Mouse (Mus musculus) adipocyte (in vitro differentiated cells): ENCODE data around the gene Sidt1.
"Not testable (repeated sequence)": the region's sequence is repeated elsewhere in the genome, so short reads cannot be mapped to it uniquely, and the experiment has no call there.

Experiments used
- DNase-seq: peaks from one replicate; pipeline ENCODE4 v3.0.0-alpha.2; 2016; ENCODE audit warnings: low spot score

Gene Sidt1

DNA sequence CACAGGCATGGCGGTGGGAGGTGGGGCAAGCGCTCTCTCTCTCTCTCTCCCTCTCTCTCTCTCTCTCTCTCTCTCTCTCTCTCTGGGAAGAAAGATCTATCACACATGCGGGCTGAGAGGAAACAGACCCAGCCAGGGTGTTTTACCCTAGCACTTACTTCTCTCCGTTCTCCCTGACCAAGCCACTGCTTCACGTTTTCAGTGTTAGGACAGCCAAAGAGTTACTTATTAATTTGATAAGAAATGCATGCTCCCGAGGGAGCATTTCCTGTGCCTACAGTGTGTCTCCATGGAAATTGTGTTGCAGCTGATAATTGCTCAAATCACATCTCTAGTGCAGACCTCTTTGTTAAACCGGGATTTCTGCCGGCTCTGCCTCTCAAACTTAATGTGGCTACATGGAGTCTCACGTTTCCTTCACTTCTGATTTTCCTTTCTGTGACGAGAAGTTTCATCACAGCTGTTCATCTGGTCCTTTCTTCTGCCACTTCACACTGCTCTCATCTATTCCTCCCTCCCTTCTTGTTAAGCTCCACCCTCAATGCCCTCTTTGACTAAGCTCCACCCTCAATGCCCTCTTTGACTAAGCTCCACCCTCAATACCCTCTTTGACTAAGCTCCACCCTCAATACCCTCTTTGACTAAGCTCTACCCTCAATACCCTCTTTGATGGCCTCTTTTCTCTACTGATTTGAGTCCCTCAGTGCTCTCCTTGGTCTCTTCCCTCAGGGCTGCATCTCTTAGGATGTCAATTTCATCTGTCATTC lies 30.7 kb downstream of the Sidt1 start:
- no peak for DNase-seq

DNA sequence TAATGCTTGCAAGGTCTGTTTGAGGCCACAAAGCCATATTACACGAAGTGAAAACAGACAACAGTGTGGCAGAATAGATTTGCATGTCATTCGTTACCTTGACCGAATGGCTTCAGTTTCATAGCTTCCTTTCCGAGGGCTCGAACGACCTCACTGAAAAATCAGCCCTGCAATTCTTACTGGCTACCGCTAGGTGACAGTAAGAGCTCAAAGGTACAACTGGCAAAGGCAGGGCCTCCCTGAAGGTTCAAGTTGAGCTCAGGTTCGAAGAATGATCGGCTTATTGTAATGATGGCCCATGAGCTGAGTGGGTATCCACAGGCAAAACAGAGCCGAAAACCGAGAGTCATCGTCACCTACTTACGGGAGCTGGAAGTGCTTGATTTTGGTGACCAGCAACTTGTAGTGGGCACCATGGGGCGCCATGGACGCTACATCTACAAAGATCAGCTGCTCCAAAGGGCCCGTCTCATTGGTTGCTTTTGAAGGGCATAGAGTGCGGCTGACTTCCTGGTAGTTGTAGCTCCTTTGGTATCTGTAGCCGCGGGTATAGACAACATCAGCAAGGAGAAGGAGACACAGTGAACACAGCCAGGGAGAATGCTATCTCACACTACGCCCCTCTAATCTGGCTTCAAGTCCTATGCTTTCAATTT lies 33.4 kb downstream of the Sidt1 start:
- DNase-seq = no peak

DNA sequence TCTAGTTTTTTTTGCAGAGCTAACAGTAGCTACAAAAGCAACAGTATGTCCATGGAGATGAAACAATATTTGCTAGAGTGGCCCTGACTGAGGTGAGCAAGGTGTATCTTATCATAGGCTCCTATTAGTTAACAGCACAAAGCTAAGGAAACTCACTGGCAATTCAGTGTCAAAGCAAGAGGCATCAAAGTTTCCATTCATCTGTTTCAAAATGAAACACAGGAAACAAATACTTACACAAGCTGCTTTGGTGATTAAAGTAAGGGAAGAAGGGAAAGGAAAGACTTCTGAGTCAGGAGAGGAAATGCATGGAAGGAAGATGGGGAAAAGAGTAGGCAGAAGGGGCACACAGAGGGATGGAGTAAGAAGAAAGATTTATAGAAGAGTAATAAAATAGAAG lies 39.0 kb downstream of the Sidt1 start:
- DNase-seq = no peak

DNA sequence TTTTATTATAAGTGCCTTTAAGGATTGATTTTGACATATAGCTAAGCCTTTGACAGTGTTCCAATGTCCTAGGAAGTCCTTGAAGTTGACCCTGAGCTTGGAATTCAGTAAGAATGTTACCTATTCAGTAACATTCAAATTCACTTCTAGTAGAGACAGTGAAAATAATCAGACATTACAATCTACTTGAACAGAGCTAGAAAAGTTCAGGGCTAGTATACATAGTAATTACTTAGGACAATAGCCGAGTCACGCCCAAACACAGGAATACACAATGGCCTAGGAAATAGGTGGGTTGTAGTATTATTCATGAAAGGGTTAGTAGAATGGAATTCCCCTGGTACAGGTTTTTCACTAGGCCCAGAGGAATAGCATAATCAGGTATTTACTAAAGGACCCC lies 40.3 kb downstream of the Sidt1 start:
- not testable (repeated sequence) for DNase-seq

DNA sequence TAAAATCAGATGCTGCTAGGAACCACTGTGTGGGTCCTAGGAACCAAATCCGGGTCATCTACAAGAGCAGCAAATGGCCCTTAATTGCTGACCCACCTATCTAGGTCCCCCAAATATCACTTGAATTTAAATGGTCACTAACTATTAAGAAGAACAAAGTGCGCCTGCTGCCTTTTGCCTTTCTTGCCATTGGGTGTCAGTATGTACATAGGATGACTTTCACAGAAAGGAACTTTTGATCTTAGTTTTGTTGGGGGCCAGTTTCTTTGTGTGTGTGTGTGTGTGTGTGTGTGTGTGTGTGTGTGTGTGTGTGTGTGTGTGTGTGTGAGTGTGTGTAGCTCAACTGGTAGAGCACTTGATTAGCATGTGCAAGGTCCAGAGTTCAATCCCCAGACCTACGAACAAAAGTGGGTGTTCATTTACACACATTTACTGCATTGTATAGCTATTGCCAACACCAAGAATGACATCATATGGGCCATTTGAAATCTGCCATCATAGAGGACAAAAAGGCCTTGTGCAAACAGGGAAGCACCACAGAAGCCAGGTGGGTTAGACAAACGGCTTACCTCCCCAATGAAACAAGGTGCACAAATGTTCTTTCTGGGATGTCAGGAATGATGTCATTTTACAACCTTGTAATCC lies 43.9 kb downstream of the Sidt1 start:
- no peak for DNase-seq

DNA sequence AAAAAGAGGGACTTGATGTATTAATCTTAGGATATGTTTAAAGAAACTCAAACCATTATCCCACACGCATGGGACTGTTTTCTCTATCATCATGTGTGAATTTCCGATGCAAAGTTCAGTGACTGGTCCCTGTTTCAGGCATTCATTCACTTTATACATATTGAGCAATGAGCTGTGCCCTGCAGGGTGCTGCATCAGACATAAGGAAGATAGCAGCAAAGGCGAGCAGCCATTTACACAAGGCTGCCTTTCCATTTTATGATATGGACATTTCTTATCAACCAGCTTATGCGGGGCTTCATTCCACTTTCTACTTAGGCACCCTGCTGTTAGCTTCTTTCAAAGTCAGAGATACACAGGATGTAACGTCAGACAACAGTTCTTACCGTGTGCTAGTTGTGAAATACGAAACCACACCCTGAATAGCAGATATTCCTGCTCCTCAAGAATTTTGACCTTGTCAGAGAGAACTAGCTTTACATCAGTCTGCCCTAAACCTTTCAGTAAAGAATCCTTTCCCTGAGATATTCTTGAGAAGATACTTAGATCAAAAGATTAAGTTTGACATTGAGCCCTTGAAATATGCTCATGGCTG lies 45.5 kb downstream of the Sidt1 start:
- DNase-seq = no peak

DNA sequence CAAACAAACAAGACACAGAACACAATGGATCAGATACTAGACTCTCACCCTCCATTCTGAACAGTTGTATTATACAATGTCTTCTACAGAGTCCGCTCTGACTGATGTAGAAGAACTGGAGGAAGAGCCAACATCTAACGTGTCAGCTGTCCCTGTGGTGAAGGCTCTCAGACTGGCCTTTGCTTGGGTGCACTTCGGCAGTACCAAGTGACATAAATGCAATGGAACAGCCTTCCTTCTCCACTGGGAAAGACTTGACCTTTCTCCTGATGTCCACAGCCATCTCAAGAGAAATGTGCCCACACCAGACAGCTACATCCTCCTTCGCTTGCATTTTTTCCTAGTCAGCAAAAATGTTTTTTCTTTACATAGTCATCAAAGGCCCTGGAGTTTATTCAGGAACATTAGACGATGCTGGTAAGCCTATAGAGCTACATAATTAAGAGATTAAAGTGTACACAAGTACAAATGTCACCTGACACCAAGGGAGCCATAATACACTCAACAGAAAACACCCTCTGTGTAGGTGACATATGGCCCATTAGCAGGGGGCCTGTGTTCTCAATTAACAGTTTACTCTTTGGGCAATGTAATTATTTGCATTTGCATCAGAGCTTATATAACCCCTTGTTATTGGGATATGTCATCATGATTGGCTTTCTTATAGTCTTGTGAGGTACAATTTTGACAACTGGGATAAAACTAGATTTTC lies 50.2 kb downstream of the Sidt1 start:
- no peak for DNase-seq

DNA sequence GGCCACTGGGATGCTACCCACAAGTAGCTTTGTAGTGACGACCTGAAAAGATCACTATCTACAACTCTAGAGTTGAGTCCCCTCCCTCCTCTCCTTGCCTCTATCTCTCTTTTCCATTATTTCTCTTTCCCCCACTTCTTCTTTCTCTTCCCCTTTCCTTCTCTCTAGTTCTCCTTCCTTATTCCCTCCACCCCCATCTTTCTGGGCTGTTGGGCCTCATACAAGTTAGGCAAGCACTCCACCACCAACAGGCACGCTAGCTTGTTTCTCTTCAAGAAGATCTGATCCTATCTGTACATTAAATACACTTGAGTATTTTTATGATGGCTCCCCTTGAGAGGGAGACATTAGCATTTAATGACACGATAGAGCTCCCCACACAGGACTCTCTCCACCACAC lies 51.0 kb downstream of the Sidt1 start:
- DNase-seq = no peak

DNA sequence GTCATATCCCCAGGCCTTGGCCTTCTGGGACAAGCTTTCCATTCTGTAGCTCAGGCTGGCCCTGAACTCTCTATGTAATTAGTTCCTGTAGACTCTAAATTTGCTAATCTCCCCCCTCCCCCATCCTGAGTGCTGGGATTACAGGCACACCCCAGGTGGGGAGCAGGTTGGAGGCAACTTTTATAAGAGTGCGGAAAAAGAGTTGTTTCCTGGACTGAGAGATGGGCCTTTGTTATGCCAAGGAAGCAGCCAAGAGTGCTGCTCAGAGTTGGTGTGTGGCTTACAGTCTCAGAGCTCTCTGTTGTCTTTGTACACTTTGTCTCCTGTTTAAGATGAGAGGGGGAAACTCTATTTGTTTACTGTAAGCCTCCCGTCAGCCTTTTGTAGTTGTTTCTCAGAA lies 52.2 kb downstream of the Sidt1 start:
- no peak for DNase-seq

DNA sequence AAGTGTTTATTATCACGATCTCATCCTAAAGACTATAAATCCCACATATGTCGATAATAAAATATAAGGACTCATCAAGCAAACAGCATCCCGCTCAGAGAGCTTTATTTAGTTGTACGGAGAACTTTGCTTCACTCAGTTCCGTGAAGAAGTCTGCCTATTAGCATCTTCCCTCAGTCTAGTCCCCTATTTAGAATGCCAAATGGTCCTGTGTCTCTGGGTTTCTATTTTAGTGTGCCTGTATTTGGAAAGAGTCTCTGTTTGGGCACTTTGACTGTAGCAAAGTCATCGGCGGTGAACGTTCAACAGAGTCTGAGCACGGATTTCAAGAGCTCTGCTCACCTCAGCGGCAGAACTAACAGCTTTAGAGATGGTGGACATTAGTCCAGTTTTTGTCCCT lies 55.8 kb downstream of the Sidt1 start:
- DNase-seq = no peak

DNA sequence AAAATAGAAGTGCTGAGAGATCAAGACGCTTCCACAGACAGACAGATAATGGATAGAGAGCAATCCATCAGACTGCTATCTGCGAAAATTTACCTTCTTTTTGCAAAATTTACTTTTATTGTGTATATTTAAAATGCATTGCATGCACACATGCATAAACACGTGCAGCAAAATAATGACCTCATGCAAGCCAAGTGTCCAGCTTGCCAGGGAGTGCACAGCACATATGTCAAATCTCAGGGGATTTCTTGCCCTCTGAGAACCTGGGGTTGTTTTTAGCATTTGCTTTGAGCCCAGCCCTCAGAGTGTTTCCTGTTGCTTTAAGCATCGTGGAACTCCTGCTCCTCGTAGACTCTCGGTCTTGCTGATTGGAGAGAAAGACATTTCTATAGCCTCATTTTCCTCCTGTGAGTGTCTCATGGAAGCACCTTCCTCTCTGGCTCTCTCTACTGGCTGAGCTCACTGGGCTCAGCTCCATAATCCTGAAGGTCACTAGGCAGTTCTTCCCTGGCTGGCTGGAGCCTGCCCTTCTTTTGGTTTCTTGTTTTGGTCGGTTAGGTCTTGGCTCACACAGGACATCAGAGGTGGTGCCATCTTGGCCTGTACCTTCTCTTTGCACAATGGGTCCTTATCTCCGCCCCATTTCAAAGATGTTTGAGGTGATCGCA lies 61.5 kb downstream of the Sidt1 start:
- no peak for DNase-seq

DNA sequence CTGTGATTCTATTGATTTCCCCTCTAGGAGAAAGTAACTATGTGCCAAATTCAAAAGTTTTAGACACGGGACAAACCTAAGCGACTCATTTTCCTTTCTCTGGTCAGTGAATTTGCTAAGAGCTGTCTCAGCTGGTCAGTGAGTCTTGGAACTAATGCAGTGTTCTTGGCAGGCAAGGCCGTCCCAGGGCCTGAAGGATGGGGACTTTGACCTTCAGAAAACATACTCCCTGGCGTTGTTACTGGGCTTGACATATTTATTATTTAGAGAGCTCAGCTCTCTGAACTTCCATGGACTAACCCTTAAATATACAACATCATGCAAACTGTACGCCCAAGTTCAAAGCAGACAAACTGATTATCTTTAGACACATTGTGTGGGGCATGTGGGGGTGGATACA lies 62.4 kb downstream of the Sidt1 start:
- peak; percentile 16 for DNase-seq

DNA sequence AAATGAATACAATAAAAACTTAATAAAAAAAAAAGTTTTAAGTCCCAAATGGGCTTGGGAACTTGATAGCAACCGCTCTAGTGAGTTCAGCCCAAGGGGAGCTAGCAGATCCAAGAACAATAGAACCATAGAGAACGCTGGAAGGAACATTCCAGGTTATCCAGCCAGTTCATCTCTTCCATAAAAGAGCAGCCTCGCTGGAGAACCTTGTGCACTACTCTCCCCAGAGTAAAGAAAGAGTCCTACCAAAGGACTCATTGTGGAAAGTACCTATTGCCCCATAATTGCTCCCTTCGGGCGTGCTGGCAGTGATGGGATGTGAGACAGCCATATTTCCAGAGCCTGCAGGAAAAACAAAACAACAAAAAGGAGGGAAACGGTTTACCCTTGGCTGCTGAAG lies 63.4 kb downstream of the Sidt1 start:
- DNase-seq = no peak

DNA sequence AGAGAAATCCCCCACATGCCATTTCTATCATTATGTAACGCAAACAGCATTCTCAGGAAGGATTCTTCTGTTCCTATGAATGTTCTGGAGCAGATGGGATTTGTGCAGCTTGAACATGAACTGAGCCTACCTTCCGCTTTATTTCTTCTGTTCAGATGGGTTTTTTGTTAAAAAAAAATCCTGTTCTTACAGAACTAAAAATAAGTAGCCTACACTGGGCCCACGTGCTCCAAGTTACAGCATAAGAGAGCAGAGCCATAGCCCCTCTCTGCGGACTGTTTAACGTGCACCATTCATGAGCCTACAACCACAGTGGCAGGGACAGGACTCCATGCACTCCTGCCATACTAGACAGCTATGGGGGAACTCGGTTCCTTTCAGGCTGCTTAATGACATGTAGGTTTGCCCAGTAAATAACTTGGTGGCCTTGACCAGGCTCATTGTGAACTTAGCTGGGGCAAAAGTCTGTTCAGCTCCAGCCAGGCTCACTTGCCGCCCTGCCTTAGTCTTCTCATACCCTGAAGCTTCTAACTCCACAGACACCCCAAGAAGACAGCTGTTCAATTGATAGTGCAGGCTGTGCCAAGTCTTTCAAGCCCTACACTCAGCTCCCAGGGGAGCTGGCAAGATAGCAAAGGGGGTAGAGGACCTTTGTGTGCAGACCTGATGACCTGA lies 64.3 kb downstream of the Sidt1 start:
- no peak for DNase-seq

DNA sequence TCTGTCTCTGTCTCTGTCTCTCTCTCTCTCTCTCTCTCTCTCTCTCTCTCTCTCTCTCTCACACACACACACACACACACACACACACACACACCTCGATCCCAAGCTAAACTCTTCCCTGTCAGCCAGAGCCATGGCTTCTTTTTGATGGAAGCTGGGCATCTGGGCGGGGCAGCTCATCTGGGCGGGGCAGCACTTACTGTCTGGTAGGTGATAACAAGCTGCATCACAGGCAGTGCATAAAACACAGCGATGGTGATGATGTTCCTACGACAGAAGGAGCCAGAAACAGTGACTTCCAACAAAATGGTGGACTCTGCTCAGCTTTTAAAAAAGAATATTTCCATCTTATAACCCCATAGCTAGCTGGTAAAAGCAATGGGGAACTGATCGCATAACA lies 67.4 kb downstream of the Sidt1 start:
- DNase-seq = no peak

DNA sequence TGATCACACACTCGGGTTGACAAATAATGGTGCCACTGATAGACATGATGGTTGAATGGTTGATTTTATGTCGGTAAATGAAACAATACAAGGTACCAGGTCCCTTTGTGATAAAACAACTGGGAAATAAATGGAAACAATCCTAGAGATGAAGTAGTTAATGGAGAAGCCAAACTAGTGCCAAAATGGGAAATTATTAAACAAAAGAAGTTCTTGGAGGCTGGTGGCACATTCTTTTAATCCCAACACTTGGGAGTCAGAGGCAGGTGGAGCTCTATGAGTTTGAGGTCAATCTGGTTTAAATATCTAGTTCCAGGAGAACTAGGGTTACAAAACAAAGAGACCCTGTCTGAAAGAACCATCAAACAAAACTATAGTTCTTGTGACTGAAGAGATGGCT lies 68.1 kb downstream of the Sidt1 start:
- DNase-seq = no peak

DNA sequence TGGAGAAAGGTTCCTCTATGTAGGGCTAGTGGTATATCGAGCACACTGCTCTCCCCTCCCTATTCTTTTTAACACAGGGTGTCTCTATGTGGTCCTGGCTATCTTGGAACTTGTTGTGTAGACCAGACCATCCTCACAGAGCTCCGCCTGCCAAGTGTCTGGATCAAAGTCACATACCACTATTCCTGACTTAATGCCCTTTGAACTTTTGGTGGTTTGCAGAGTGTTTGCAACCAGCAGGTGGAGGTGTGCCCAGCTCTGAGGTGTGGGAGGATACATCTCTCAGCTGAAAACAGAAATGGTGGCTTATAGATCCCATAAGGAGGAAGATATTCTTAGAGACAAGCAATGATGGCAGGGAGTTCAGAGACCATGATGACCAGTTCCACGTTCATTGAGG lies 75.5 kb downstream of the Sidt1 start:
- no peak for DNase-seq

DNA sequence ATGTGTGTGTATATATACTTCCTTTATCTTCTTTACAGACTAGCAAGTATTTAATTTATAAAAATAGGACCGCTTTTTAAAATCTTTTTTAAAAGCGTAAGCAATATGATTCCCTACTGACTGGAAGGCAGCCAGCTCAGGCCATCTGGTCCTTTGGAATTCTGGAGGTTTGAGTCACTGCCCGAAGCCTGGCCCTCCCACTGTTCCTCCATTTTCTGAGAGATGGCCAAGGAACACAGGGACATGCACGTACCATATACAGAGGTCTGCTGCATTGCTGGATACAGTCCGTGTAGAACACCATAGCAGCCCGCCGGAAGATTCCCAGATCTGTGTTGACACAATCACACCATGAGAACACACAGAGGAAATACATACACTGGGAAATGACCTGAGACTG lies 78.3 kb downstream of the Sidt1 start:
- DNase-seq = peak; percentile 73

DNA sequence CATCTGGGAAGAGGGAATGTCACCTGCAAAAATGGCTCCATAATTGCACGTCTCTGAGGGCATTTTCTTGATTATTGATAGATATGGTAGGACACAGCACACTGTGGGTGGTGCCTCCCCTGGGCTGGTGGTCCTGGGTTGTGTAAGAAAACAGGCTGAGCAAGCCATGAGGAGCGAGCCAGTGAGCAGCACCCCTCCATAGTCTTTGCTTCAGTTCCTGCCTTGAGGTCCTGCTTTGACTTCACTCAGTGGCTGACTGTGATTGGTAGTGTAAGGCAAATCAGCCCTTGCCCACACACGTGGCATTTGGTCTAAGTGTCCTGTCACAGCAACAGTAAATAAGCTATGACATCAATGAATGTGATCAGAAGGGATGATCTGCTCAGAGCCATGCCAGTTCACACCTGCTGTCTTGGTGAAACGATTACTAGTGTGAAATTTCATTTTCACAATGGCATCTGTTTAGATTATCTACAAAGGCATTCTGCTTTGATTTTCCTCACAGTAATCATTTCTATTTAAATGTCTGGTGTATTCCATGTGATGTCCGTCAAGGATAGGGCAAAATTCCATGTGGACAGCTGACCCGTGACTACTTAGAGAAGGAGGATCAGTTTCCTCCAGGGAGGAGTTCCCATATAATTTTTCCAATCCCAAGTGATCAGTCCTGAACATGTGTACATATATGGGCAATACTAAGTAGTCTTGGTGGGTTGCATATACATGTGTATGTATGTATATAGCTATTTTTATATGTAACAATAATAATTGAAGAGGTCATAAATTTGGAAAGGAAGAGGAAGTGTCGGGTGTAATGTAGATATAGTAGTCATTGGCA lies 79.0 kb downstream of the Sidt1 start:
- no peak for DNase-seq

DNA sequence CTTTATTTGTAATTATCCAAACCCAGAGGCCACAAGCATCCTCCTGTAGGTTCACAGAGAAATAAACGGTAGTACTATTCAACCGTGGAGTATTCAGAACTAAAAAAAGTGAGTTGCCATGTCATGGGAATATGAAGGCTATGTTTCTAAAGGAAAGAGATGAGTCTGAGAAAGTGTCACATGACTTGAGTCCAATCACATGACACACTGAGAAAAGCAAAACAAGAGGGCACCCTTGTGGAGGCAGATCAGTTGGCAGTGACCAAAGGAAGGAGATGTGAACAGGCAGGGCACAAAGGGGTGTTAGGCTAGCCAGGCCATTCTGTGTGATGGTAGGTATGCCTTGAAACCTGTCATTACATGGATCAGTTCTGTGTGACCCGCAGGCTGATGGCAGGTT lies 80.3 kb downstream of the Sidt1 start:
- DNase-seq = no peak
